Mouse (Mus musculus) megakaryocyte-erythroid progenitor cell, adult 5-6 weeks (primary cell): ENCODE measurements around the gene Fgfr2. TPM values are rescaled to one million over a fixed set of nuclear protein-coding genes. Genes with fewer than 3 reads are reported as not detected.

Experiments
- ATAC-seq: replicated peaks from 2 replicates; pipeline ENCODE4 v1.8.0; 2016; ENCODE audit warnings: mild to moderate bottlenecking, inconsistent platforms; ENCODE audit not compliant: severe bottlenecking, poor library complexity, low FRiP score, low TSS enrichment
- total RNA-seq, 2 experiments: library from RNA; stranded (forward) in 1 of 2; stranded (reverse) in 1 of 2; fragments of 200-1000, 215-1000 nt in 1 of 2; fragments of >200 nt in 1 of 2; fragmentation: Nextera tagmentation in 1 of 2; gene quantifications; 2 replicates each; pipeline ENCODE4 v1.2.3; 2014 to 2017

Gene Fgfr2
- total RNA-seq, 2 experiments from 2014 or later = not detected

GRCm38 (mm10) chr7:131371470-131371860 is 1751.7 kb downstream of the Fgfr2 start:
- ATAC-seq = peak; percentile 49

- ATAC-seq = peak; percentile 92
Observed at GRCm38 (mm10) chr7:131370648-131371469, 1752.3 kb downstream of the Fgfr2 start, which contains the start of gene Pstk. Pstk (plus strand) TSS chr7:131371141.

- ATAC-seq = no peak
Observed at GRCm38 (mm10) chr7:131364131-131364530, 1759.0 kb downstream of the Fgfr2 start.

DNA sequence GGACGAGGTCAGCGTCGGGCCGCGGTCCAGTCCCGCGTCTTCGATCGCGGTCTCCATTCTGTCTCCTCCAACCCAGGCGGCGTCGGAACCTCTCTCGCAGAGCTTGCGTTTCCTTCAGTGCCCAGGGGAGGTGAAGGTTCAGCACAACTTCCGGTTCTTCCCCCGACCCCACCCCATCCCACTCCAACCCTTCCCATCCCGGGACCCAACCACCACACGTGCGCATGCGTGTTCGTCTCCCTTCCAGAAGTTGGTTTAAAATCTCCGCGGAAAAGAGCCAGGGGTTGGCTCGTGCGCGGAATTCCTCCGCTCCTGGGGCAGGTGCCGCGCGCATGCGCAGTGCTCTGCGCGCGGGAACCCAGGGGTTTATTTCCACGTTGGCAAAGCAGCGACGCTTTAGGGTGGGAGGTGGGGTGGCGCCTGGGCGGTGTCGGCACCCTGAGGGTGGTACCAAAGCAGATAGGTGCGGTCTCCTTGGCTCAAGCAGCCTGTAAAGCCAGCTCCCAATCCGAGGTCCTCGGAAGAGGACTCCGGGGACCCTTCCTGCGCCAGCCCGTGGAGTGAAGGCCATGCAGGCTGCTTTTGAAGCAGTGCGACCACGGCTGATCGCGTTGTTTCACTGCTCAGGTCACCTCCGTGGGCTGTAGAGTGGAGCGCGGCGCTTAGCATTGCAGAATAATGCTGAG is 1760.4 kb downstream of the Fgfr2 start, which contains the start of gene 2310057M21Rik:
2310057M21Rik (minus strand) TSS at position 145 of the 686 bp plus-strand sequence.
- ATAC-seq = peak; percentile 92

GRCm38 (mm10) chr7:131362269-131362614 is 1760.9 kb downstream of the Fgfr2 start:
- ATAC-seq = peak; percentile 62

- no peak for ATAC-seq
Observed at GRCm38 (mm10) chr7:131356105-131356504, 1767.0 kb downstream of the Fgfr2 start.

- ATAC-seq = no peak
Observed at GRCm38 (mm10) chr7:131345856-131346541, 1777.2 kb downstream of the Fgfr2 start.

DNA sequence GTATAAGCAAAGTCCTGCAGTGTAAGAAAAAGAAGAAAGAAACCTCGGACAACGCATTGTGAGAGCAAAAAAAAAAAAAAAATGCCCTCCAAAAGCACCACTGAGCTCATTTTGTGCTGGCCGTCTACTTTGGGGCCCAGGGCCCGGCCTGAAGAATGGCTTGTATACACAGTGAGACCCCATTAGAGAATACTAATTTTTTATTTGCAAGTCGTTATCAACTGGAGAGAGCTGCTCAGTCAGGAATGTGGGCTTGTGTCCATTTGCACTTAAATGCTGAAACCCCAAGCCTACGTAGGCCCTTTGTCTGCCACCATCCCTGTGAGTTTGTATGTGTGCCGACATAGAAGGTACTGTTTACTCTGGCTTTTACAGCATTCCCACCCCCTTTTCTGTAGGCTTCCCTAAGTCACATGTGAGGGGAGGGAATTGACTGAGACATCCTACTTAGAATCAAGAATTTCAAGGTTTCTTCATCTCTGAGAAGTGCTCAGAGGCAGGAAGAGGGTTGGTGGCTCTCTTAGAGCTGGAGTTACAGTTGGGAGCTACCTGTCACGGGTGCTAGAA is 1785.6 kb downstream of the Fgfr2 start:
- no peak for ATAC-seq

GRCm38 (mm10) chr7:131333564-131333963 is 1789.6 kb downstream of the Fgfr2 start, which contains the start of gene Fam24a:
Fam24a (plus strand) TSS chr7:131333864.
- no peak for ATAC-seq

DNA sequence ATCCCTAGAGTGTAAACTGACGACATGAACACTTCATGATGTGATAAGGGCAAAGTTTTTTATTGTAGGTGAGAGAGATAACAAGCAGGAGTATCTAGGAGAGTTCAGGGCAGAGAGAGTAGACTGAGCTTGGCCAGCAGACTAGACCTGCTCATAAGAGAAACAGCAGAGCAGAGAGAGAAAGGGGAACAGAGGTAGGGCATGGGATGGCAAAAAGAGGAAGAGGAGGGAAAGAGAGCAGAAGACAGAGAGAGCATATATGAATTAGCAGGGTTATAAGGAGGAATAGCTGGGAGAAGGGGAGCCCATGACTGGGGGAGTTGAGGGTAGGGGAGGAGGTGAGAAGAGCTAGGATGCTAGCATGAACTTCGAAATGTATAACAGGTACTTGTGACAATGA is 1791.5 kb downstream of the Fgfr2 start:
- no peak for ATAC-seq

- ATAC-seq = no peak
Observed at GRCm38 (mm10) chr7:131329416-131329815, 1793.7 kb downstream of the Fgfr2 start, which contains the start of gene Fam24b. Fam24b (minus strand) TSS chr7:131329516.

- no peak for ATAC-seq
Observed at GRCm38 (mm10) chr7:131327054-131327453, 1796.1 kb downstream of the Fgfr2 start.

DNA sequence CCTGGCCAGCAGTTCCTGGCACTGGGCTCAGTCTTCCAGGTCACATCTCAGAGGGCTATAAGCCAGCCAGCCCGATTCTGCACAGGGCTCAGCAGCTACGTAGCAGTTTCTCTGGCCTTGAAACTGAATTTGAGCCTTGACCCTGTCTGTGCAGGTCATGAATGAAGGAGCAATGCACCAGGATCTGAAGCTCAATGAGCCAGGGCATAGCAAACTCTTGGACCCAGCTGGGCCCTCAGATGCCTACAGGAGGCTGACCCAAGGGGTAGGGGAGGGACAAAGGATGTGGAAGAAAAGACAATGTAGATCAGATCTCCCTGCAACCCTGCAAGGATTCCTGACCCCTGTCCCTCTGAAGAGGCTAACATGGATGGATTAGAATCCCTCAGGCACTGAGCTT is 1801.0 kb downstream of the Fgfr2 start, which contains the start of gene Cuzd1:
Cuzd1 (minus strand) TSS at position 101 of the 400 bp plus-strand sequence.
- ATAC-seq = no peak

DNA sequence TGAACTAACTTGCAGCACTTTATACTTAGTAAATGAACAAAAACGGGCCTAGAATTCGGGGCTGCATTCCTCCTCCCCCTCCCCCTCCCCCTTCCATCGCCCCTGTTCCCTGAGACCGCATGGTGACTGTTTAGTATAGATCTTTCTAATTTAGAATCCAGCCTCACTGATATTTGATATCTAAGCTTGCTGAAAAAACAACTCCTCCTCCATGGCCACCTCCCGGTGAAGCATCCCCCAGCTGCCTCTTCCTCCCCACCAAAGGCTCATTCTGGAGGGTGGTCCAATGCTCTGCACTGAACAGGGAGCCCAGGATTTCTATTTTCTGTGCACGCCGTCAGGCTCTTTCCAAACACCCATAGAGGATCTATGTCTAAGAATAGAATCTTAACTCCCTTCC is 1804.8 kb downstream of the Fgfr2 start:
- ATAC-seq = no peak

DNA sequence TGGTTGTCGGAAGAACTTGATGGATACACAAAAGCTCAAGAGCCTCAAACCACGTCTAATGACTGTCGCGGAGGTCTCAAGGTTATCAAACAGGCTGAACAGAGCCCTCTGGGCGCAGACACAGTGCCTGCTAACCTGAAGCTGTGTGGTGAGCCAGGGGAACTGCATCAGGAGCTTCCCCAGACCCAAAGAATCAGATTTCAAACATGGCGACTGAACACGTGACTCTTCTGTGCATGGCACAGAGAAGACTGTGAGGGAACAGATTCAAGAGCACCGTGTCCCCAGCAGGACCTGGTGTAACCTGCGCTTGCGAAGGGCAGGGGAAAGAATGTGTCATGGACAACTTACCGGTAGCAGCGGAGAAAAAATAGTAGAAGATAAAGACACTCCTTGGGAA is 1805.6 kb downstream of the Fgfr2 start:
- no peak for ATAC-seq

DNA sequence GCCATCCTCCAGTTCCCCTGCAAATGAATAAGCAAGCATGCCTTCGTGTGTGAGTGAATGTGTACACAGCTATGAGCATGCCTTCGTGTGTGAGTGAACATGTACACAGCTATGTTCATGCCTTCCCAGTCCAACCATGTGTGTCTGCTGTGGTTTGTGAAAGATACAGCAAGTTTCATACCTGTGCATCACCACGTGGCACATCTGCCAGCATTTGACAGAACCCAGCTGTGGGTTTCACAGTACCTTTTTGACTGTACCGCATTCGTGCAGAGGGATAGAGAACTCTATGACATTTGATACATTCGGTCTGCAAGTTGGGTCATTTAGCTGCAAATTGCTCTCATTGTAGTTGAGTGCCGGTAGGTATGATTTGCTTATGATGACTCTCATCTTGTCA is 1808.7 kb downstream of the Fgfr2 start:
- no peak for ATAC-seq

DNA sequence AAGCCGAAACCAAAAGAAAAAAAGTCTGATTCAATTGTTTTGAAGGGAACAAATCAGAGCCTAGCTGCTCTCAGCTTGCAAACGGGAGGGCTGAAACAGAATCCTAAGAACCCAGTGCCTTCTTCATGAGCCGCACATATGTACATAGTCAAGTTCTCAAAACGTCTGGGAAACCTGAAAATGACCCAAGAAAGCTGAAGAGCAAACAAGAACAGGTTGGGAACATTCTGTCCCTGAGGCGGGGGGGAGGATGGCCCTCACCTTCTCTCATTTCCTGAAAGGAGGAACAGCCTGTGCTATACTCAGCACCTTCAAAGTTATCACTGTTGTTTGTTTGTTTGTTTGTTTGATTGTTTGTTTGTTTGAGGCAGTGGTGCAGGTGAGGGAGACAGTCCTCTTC is 1816.4 kb downstream of the Fgfr2 start:
- ATAC-seq = no peak

- no peak for ATAC-seq
Observed at GRCm38 (mm10) chr7:131303340-131303739, 1819.8 kb downstream of the Fgfr2 start.

DNA sequence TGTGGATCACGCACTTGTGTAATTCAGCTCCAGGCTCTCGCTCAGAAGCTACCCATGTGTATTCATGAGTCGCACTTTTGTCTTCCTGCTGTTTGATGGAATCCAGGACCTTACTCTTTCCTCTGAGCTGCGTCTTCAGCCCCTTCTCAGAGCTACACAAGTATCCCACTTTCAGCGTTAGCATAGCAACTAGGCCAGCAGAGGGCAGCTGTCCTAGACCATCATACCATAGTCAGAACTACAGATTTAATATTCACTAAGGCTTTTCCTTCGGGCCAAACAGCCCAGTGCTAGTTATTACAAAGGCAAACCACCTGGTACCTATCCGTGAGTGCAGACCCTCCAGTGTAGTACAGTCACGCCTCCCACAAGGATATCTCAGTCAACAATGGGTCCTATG is 1826.0 kb downstream of the Fgfr2 start:
- no peak for ATAC-seq

GRCm38 (mm10) chr7:131265851-131266250 is 1857.3 kb downstream of the Fgfr2 start:
- ATAC-seq = no peak
